Mouse (Mus musculus) thymus, postnatal 10 days (tissue): ENCODE measurements at regions not wholly inside any gene's neighbourhood (a gene's known extent, or its start where the extent isn't known, plus 50 kb on each side); places are given as distances from the start of the nearest gene placed in this dataset.

ENCODE experiments used
- DNase-seq, 2 experiments: peaks; one replicate each; pipeline ENCODE4 v3.0.0; 2021; ENCODE audit warnings: low spot score in 2 of 2

GRCm38 (mm10) chr12:55926276-55926973 is 90.3 kb downstream of the Brms1l start:
- no peak for DNase-seq
